Mouse (Mus musculus): Measurements from ENCODE around the gene Pnliprp1. TPM values are rescaled to one million over a fixed set of nuclear protein-coding genes. Genes with fewer than 3 reads are reported as not detected.

Pnliprp1 gene
- polyA plus RNA-seq (2015; fragmentation: Nextera tagmentation; extraction: Ambion mirVana): not detected in 2 replicates

GRCm38 (mm10) chr19:58728445-58729031 is at the start of gene Pnliprp1:
Gene Pnliprp1 (plus strand): TSS chr19:58728887.

GRCm38 (mm10) chr19:58759423-58759822 is 30.7 kb downstream of the Pnliprp1 start, which contains the start of gene Pnliprp2:
Gene Pnliprp2 (plus strand): TSS chr19:58759719.

Other genes with a start within 250 kb of the Pnliprp1 start
- gene Ccdc172, start 216.9 kb upstream of the Pnliprp1 start, polyA plus RNA-seq (2015; fragmentation: Nextera tagmentation; extraction: Ambion mirVana): not detected in 2 replicates
- 0.13 and 0.34 TPM in 2 replicates for gene Pnlip, start 76.4 kb upstream of the Pnliprp1 start, polyA plus RNA-seq (2015; fragmentation: Nextera tagmentation; extraction: Ambion mirVana)
- gene Pnliprp2, start 30.8 kb downstream of the Pnliprp1 start, polyA plus RNA-seq (2015; fragmentation: Nextera tagmentation; extraction: Ambion mirVana): not detected in 2 replicates
- not detected in 2 replicates for gene 1700019N19Rik, start 65.6 kb downstream of the Pnliprp1 start, polyA plus RNA-seq (2015; fragmentation: Nextera tagmentation; extraction: Ambion mirVana)
- gene Eno4, start 214.5 kb downstream of the Pnliprp1 start, polyA plus RNA-seq (2015; fragmentation: Nextera tagmentation; extraction: Ambion mirVana): not detected in 2 replicates
- gene Hspa12a, start 214.8 kb downstream of the Pnliprp1 start, polyA plus RNA-seq (2015; fragmentation: Nextera tagmentation; extraction: Ambion mirVana): 3.3 and 4.4 TPM in 2 replicates

Data from skeletal muscle tissue, postnatal 0 days (tissue).